ENCODE assay signal across 8 mouse cellular contexts in genomic region chr1:47809508-47809907, GRCm38 (mm10).
DNase-seq lines count a peak whose midpoint lies in the region; ATAC-seq and TF ChIP-seq lines count a peak whose summit lies in the region.

No protein-coding gene starts in this region.

- no peaks in the 10 kb centered on the region for H3K36me3 ChIP-seq in hindbrain, embryonic 11.5 days (ENCODE audit: control insufficient read depth, insufficient read depth, low read length)
- no peaks in the 10 kb centered on the region for H3K36me3 ChIP-seq in hindbrain, embryonic 13.5 days
- no peaks in the 10 kb centered on the region for H3K36me3 ChIP-seq in heart, embryonic 10.5 days

- WGBS in hindbrain, embryonic 11.5 days, result 39% methylated on average over 7 of the region's 7 CpGs
- WGBS in hindbrain, embryonic 13.5 days, result 41% methylated on average over 7 of the region's 7 CpGs
- whole genome bisulfite sequencing in lung, adult 2 months, result 28% methylated on average over 7 of the region's 7 CpGs
- WGBS in heart, embryonic 10.5 days, result 33% methylated on average over 7 of the region's 7 CpGs

- H3K9ac ChIP-seq in hindbrain, embryonic 11.5 days (ENCODE audit: low read depth, low read length), result no peak overlapping the region
- no peak overlapping the region for H3K9ac ChIP-seq in hindbrain, embryonic 13.5 days

- H3K9me3 ChIP-seq in hindbrain, embryonic 11.5 days (ENCODE audit: control insufficient read depth, low read length), result no peaks in the 10 kb centered on the region
- no peaks in the 10 kb centered on the region; the same call in 1 of the 2 replicates for H3K9me3 ChIP-seq in hindbrain, embryonic 13.5 days
- H3K9me3 ChIP-seq in heart, embryonic 10.5 days, result no peaks in the 10 kb centered on the region

- H3K4me3 ChIP-seq in hindbrain, embryonic 11.5 days (ENCODE audit: low read depth, low read length), result no peak overlapping the region
- no peak overlapping the region for H3K4me3 ChIP-seq in hindbrain, embryonic 13.5 days
- no peak overlapping the region for H3K4me3 ChIP-seq in lung, adult 2 months (replicated peaks; ENCODE audit: extremely low read depth, low read depth, low read length)
- H3K4me3 ChIP-seq in heart, embryonic 10.5 days, result no peak overlapping the region

- DNase-seq in hindbrain, embryonic 11.5 days (ENCODE audit: low spot score), result peak; percentile 69
- DNase-seq in lung, postnatal 14 days, result peak; percentile 8
- DNase-seq in lung, adult 2 months, result no peak
- peak; percentile 6 for DNase-seq in c-Kit-positive CD71-positive TER-119-positive erythroid progenitor cells, embryonic 14.5 days (ENCODE audit: low spot score)
- peak; percentile 47 for DNase-seq in retina, postnatal 1 day
- DNase-seq in heart, postnatal 36 days, result no peak
- no peak for DNase-seq in heart, embryonic 10.5 days (ENCODE audit: low spot score)

- no peak overlapping the region for H3K4me2 ChIP-seq in hindbrain, embryonic 11.5 days (replicated peaks; ENCODE audit: low read depth, low read length)
- no peak overlapping the region for H3K4me2 ChIP-seq in hindbrain, embryonic 13.5 days

- ATAC-seq in hindbrain, embryonic 11.5 days (ENCODE audit: low FRiP score), result no peak
- ATAC-seq in hindbrain, embryonic 13.5 days (ENCODE audit: low FRiP score), result no peak

- TF ChIP-seq POLR2A in lung, adult 2 months (IDR thresholded peaks at IDR 0.05; ENCODE audit: borderline replicate concordance, extremely low read depth, low read depth, low read length), result no peak

- no peak overlapping the region for H3K27ac ChIP-seq in hindbrain, embryonic 11.5 days (ENCODE audit: low read depth, low read length)
- H3K27ac ChIP-seq in hindbrain, embryonic 13.5 days, result no peak overlapping the region
- H3K27ac ChIP-seq in heart, embryonic 10.5 days, result no peak overlapping the region

- intact Hi-C loops in heart, postnatal 36 days (cut with DNase I), result no loop called here

- H3K4me1 ChIP-seq in hindbrain, embryonic 11.5 days (replicated peaks; ENCODE audit: control insufficient read depth, insufficient read depth, low read length), result no peaks in the 10 kb centered on the region
- H3K4me1 ChIP-seq in hindbrain, embryonic 13.5 days (replicated peaks), result no peaks in the 10 kb centered on the region
- no peaks in the 10 kb centered on the region for H3K4me1 ChIP-seq in lung, adult 2 months (ENCODE audit: control insufficient read depth, insufficient read depth, low read length)
- H3K4me1 ChIP-seq in heart, embryonic 10.5 days, result no peaks in the 10 kb centered on the region

- TF ChIP-seq CTCF in lung, adult 2 months (IDR thresholded peaks at IDR 0.05; ENCODE audit: insufficient read depth, low read length), result no peak

- no peaks in the 10 kb centered on the region for H3K27me3 ChIP-seq in hindbrain, embryonic 11.5 days (ENCODE audit: control insufficient read depth, insufficient read depth, low read length)
- H3K27me3 ChIP-seq in hindbrain, embryonic 13.5 days, result no peaks in the 10 kb centered on the region
- H3K27me3 ChIP-seq in heart, embryonic 10.5 days (ENCODE audit: insufficient read depth, poor library complexity, severe bottlenecking), result no peaks in the 10 kb centered on the region

Comparison
In these comparisons a context has a peak if more than half of its experiments do, and no peak if none do; other contexts are left out.
1. DNase-seq: peak in hindbrain, embryonic 11.5 days (single experiment), lung, postnatal 14 days (single experiment), c-Kit-positive CD71-positive TER-119-positive erythroid progenitor cells, embryonic 14.5 days (single experiment) and retina, postnatal 1 day (single experiment); none in lung, adult 2 months (single experiment), heart, postnatal 36 days (0 of 2) and heart, embryonic 10.5 days (single experiment).